Mouse (Mus musculus) hindbrain, postnatal 0 days (tissue): ENCODE data around the gene Hes3. TPM values are rescaled to one million over a fixed set of nuclear protein-coding genes. Genes with fewer than 3 reads are reported as not detected.

ENCODE experiments used
- ATAC-seq: fragments of 200-750 bp; cut with Nextera tagmentation; 2 replicates; pipeline ENCODE4 v1.8.0; 2017; ENCODE audit warnings: mild to moderate bottlenecking, moderate TSS enrichment, moderate library complexity
- DNase-seq: peaks from one replicate; pipeline ENCODE4 v3.0.0-alpha.2; 2015; ENCODE audit warnings: low spot score
- H3K27ac ChIP-seq: fragments of 300-500 bp; sonication (generic); 2 replicates; pipeline ENCODE4 v1.5.1; 2014; ENCODE audit warnings: mild to moderate bottlenecking
- H3K27me3 ChIP-seq: fragments of 300-500 bp; sonication (generic); 2 replicates; pipeline ENCODE4 v1.6.1; 2014; ENCODE audit warnings: low read length, mixed read lengths; ENCODE audit not compliant: insufficient read depth
- H3K36me3 ChIP-seq: fragments of 300-500 bp; sonication (generic); 2 replicates; pipeline ENCODE4 v1.6.1; 2014; ENCODE audit warnings: low read length, mixed read lengths; ENCODE audit not compliant: insufficient read depth
- H3K4me1 ChIP-seq: fragments of 300-500 bp; sonication (generic); 2 replicates; pipeline ENCODE4 v1.6.1; 2014; ENCODE audit warnings: antibody characterized with exemption, low read length, mixed read lengths; ENCODE audit not compliant: insufficient read depth
- H3K4me2 ChIP-seq: fragments of 300-500 bp; sonication (generic); 2 replicates; pipeline ENCODE4 v1.6.1; 2014; ENCODE audit warnings: low read depth, mild to moderate bottlenecking, low read length, moderate library complexity, mixed read lengths
- H3K4me3 ChIP-seq: fragments of 300-500 bp; sonication (generic); 2 replicates; pipeline ENCODE4 v1.5.1; 2014; ENCODE audit warnings: low read length
- H3K9ac ChIP-seq: fragments of 300-500 bp; sonication (generic); replicated peaks from 2 replicates; pipeline ENCODE4 v1.6.1; 2014; ENCODE audit warnings: mild to moderate bottlenecking, low read length, moderate library complexity, mixed read lengths
- H3K9me3 ChIP-seq: fragments of 300-500 bp; sonication (generic); 2 replicates; pipeline ENCODE4 v1.6.1; 2016; ENCODE audit warnings: low read length, mixed read lengths
- CTCF ChIP-seq: IDR thresholded peaks from 2 replicates; pipeline ENCODE4 v1.5.1; 2016; ENCODE audit warnings: antibody characterized with exemption, control low read depth, low read depth
- WGBS: fragments of 180-500 bp; shearing (Covaris S2); extraction: QIAGEN DNeasy Blood & Tissue Kit; methylation state at CpG from one replicate; pipeline ENCODE4 v1.1.7; 2014; 5-methylcytosine and 5-hydroxymethylcytosine counted together
- polyA plus RNA-seq: library from polyadenylated mRNA; unstranded; fragments of >200 nt; fragmentation: Nextera tagmentation; extraction: Ambion mirVana; gene quantifications from 2 replicates; pipeline ENCODE4 v1.2.1, GENCODE M21; 2015
- total RNA-seq: library from RNA; depleted of rRNA; stranded (reverse); fragments of >200 nt; gene quantifications from 2 replicates; pipeline ENCODE4 v1.2.3, GENCODE M21; 2014

Gene Hes3
- total and polyA plus RNA-seq, 2 experiments from 2014 or later = 0.15 to 0.26 TPM

DNA sequence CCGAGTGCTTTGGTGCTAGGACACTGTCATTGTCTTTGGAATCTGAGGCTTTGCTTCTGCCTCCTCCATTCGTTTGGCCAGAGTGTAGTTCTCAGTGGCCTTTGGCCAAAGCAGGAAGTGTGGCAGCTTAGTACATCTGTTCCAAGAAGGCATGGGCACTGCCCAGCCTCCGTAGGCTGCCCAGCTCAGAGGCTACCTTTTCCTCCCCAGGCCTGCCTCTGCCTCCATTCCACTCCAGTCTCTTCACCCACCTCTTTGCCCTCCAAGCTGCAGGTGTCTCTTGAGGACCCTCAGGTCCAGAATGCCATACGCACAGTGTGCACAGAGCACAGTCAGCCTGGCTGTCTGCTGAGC lies 27.3 kb downstream of the Hes3 start:
- 39% methylated on average over 4 of the region's 4 CpGs for WGBS
- no peak for DNase-seq
- no peak for ATAC-seq
- no peak overlapping the region for H3K9ac ChIP-seq
- H3K27ac ChIP-seq = peak overlapping the region; percentile 48; the same call in 1 of the 2 replicates
- no peak overlapping the region for H3K4me2 ChIP-seq
- H3K27me3 ChIP-seq = no peaks in the 10 kb centered on the region
- H3K4me1 ChIP-seq = peaks cover 6% of the 10 kb centered on the region
- TF ChIP-seq CTCF = no peak
- H3K36me3 ChIP-seq = peaks cover 12% of the 10 kb centered on the region; the same call in 1 of the 2 replicates
- H3K4me3 ChIP-seq = no peak overlapping the region
- H3K9me3 ChIP-seq = no peaks in the 10 kb centered on the region

DNA sequence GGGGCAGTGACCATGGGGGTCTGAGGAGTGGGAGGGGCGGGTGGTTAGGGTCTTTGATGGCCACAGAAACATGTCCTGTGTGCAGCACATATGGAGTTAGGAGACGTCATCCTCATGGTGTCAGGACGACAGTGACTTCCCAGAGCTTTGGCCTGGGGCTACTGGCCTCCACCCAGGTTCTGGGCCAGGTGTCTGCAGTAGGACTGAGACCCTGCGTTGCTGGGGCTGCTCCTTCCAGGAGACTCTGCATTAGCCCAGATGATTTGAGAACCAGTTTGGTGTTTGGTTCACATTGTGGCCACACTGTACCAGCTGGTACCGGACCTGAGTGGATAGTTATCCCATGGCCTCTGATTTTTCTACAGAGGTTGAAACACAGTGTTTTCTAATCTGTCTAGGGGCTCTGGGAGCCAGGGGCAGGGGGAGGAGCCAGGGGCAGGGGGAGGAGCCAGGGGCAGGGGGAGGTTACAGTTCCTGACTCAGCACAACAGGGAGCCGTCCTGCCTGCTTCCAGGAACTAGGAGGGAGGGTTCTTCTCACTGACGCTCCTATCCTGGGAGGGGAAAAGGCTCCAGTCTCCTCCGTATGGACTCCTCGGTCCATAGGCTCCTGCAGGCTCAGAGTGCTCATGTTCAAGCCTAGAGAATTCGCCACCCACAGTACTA lies 27.8 kb downstream of the Hes3 start:
- peaks cover 6% of the 10 kb centered on the region for H3K4me1 ChIP-seq
- peak overlapping the region; percentile 48; the same call in 1 of the 2 replicates for H3K27ac ChIP-seq
- no peak overlapping the region for H3K9ac ChIP-seq
- no peak overlapping the region for H3K4me2 ChIP-seq
- peaks cover 12% of the 10 kb centered on the region; the same call in 1 of the 2 replicates for H3K36me3 ChIP-seq
- TF ChIP-seq CTCF = no peak
- whole genome bisulfite sequencing = 28% methylated on average over 10 of the region's 10 CpGs
- no peak for ATAC-seq
- no peaks in the 10 kb centered on the region for H3K27me3 ChIP-seq
- H3K9me3 ChIP-seq = no peaks in the 10 kb centered on the region
- no peak overlapping the region for H3K4me3 ChIP-seq
- DNase-seq = peak; percentile 50

DNA sequence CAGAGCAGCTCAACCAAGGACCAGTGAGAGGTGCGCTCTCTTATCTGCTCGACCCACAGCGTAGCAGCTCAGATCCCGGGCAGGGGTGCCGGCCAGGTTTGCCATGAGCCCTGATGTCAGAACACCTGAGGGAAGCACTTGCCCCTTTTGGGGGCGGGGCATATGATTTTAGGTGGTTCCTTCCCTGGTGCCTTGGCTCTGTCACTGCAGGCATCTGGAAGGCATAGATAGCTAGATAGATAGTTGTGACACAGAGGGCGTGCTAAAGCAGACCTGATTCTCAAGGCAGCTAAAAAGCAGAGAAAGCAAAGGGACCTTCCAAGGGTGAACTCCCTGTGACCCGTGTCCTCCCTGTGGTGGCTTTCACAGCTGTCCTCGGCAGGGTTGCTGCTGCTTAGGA lies 28.4 kb downstream of the Hes3 start:
- no peak overlapping the region for H3K9ac ChIP-seq
- peaks cover 12% of the 10 kb centered on the region; the same call in 1 of the 2 replicates for H3K36me3 ChIP-seq
- H3K4me3 ChIP-seq = no peak overlapping the region
- no peak for TF ChIP-seq CTCF
- H3K4me1 ChIP-seq = peaks cover 6% of the 10 kb centered on the region
- no peak overlapping the region for H3K4me2 ChIP-seq
- no peak for ATAC-seq
- no peak overlapping the region for H3K27ac ChIP-seq
- WGBS = 68% methylated on average over 9 of the region's 9 CpGs
- no peak for DNase-seq
- H3K27me3 ChIP-seq = no peaks in the 10 kb centered on the region
- H3K9me3 ChIP-seq = no peaks in the 10 kb centered on the region

DNA sequence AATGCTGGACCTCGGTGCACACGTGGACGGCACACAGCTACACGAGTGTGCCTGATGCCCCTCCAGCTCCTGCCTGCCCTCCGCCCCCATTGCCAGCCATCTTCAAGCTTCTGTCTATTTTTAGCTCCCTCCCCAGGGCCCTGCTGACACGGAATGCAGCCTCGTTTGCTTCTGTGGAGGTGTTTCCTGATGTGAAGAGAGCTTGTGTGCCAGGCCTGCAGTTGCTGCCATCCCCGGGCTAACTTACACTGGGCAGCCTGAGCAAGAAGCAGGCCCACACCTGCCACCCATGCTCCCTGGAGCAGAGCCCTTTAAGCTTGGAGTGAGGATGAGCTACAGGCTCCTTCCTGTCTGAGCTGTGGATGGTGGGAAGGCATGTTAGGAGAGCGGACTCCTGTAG lies 29.3 kb downstream of the Hes3 start:
- no peaks in the 10 kb centered on the region for H3K27me3 ChIP-seq
- no peaks in the 10 kb centered on the region for H3K9me3 ChIP-seq
- no peak for ATAC-seq
- peak overlapping the region; percentile 33; the same call in 1 of the 2 replicates for H3K27ac ChIP-seq
- no peak overlapping the region for H3K4me2 ChIP-seq
- peaks cover 12% of the 10 kb centered on the region; the same call in 1 of the 2 replicates for H3K36me3 ChIP-seq
- no peak for TF ChIP-seq CTCF
- H3K4me3 ChIP-seq = no peak overlapping the region
- DNase-seq = peak; percentile 53
- no peak overlapping the region for H3K9ac ChIP-seq
- 54% methylated on average over 9 of the region's 9 CpGs for WGBS
- H3K4me1 ChIP-seq = peaks cover 6% of the 10 kb centered on the region

DNA sequence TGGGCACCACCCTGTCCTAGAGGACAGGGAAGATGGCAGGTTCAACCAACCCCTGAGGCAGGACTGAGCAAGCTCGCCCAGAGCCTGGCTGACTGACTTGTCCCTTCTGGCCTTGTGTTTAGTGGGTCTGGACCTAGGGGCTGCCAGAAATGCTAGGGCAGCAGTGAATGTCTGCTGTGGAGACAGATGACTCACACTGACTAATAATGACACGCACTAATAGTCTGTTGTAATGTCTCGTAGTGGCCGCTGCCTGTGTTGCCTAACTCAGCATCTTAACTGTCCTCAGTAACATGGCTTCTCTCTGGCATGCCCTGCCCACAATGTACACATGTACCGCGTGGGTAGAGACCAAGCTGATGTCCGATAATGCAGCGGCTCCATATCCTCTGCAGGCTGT lies 31.0 kb downstream of the Hes3 start:
- Histone ChIP-seq H3K27me3 (no peaks in the 10 kb centered on the region), H3K4me2 (no peak overlapping the region), H3K9ac (no peak overlapping the region), H3K4me1 (peaks cover 6% of the 10 kb centered on the region), H3K36me3 (peaks cover 12% of the 10 kb centered on the region; the same call in 1 of the 2 replicates), H3K4me3 (no peak overlapping the region), H3K9me3 (no peaks in the 10 kb centered on the region), H3K27ac (no peak overlapping the region)
- ATAC-seq = no peak
- 90% methylated on average over 8 of the region's 8 CpGs for WGBS
- TF ChIP-seq CTCF = no peak
- DNase-seq = no peak

DNA sequence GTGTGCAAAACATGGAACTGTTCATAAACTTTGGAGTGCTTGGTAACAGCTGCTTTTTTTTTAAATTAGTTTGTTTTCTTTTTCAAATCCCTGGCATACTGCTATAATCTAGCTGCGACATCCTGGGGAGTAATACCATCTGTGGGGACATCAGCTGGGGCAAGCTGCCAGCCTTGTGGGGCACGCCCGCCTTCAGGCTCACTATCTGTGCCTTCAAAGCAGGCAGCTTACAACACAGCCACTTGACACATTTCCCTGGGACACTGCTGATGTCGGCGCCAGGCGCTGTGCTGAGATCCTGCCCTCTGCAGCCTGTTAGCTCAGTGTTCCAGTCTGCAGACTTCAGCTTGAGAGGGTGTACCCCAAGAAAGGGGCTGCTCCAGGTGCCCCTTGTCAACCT lies 34.4 kb downstream of the Hes3 start:
- DNase-seq (peak; percentile 67), ATAC-seq (peak; percentile 35; the same call in 1 of the 2 replicates)
- WGBS = 24% methylated on average over 6 of the region's 6 CpGs
- Histone ChIP-seq H3K27ac (no peak overlapping the region), H3K36me3 (peaks cover 12% of the 10 kb centered on the region; the same call in 1 of the 2 replicates), H3K9ac (no peak overlapping the region), H3K9me3 (no peaks in the 10 kb centered on the region), H3K4me1 (no peaks in the 10 kb centered on the region; the same call in 1 of the 2 replicates), H3K27me3 (no peaks in the 10 kb centered on the region), H3K4me2 (no peak overlapping the region), H3K4me3 (no peak overlapping the region)
- TF ChIP-seq CTCF = no peak

DNA sequence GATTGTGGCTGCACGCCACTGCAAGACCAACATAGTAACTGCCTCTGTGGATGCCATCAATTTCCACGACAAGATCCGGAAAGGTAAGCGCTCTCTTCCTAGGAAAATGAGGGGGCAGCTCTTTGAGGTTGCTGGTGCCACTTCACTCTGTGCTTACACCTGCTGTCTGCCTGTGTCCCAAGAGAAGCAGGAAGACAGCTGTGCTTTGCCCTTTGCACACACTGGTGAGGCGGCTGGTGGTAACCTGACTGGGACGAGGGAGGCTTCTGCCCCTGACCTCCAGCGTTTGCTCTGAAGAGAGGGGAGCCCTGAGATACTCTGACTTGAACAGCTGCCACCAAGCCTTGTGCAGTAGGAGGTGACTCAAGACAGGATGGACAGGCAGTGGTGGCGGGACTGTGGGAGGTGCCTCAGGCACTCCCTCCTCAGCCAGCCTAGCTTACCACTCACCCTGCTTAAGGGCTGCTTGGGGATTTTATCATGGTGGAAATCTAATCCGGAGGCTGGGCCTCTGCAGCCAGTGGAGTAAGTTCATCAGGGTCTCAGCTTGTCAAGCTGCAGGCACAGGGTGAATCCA lies 38.2 kb downstream of the Hes3 start:
- WGBS = 67% methylated on average over 9 of the region's 9 CpGs
- ATAC-seq = no peak
- Histone ChIP-seq H3K4me1 (no peaks in the 10 kb centered on the region; the same call in 1 of the 2 replicates), H3K27me3 (no peaks in the 10 kb centered on the region), H3K36me3 (no peaks in the 10 kb centered on the region; the same call in 1 of the 2 replicates), H3K27ac (no peak overlapping the region), H3K4me3 (no peak overlapping the region), H3K9ac (no peak overlapping the region), H3K9me3 (no peaks in the 10 kb centered on the region), H3K4me2 (no peak overlapping the region)
- TF ChIP-seq CTCF = no peak
- no peak for DNase-seq
